Mouse (Mus musculus) lung, postnatal 0 days (tissue): ENCODE measurements around the gene Tln1. TPM values are rescaled to one million over a fixed set of nuclear protein-coding genes. Genes with fewer than 3 reads are reported as not detected.
A peak's percentile ranks its signal among the peaks of the same experiment; 100 is the strongest.

Source experiments
- ATAC-seq: fragments of 200-750 bp; cut with Nextera tagmentation; 2 replicates; pipeline ENCODE4 v1.8.0; 2017; ENCODE audit warnings: moderate library complexity
- DNase-seq: peaks from one replicate; pipeline ENCODE4 v3.0.0-alpha.2; 2016; ENCODE audit warnings: low spot score
- H3K27ac ChIP-seq: fragments of 300-500 bp; sonication (generic); 2 replicates; pipeline ENCODE4 v1.5.1; 2014; ENCODE audit warnings: antibody characterized with exemption, mild to moderate bottlenecking, low read length, mixed read lengths
- H3K27me3 ChIP-seq: fragments of 300-500 bp; sonication (generic); replicated peaks from 2 replicates; pipeline ENCODE4 v1.6.1; 2014; ENCODE audit warnings: low read length, mixed read lengths; ENCODE audit not compliant: insufficient read depth
- H3K36me3 ChIP-seq: fragments of 300-500 bp; sonication (generic); 2 replicates; pipeline ENCODE4 v1.6.1; 2014; ENCODE audit warnings: low read length, mixed read lengths; ENCODE audit not compliant: insufficient read depth
- H3K4me1 ChIP-seq: fragments of 300-500 bp; sonication (generic); 2 replicates; pipeline ENCODE4 v1.6.1; 2014; ENCODE audit warnings: antibody characterized with exemption, low read depth, low read length, mixed read lengths; ENCODE audit not compliant: insufficient read depth
- H3K4me2 ChIP-seq: fragments of 300-500 bp; sonication (generic); replicated peaks from 2 replicates; pipeline ENCODE4 v1.6.1; 2014; ENCODE audit warnings: low read depth, mild to moderate bottlenecking, low read length, moderate library complexity, mixed read lengths
- H3K4me3 ChIP-seq: fragments of 300-500 bp; sonication (generic); 2 replicates; pipeline ENCODE4 v1.5.1; 2014; ENCODE audit warnings: low read depth, low read length
- H3K9ac ChIP-seq: fragments of 300-500 bp; sonication (generic); replicated peaks from 2 replicates; pipeline ENCODE4 v1.6.1; 2014; ENCODE audit warnings: low read depth, mild to moderate bottlenecking
- H3K9me3 ChIP-seq: fragments of 300-500 bp; sonication (generic); 2 replicates; pipeline ENCODE4 v1.6.1; 2016; ENCODE audit warnings: low read length, mixed read lengths
- CTCF ChIP-seq: IDR thresholded peaks from 2 replicates; pipeline ENCODE4 v1.5.1; 2016; ENCODE audit warnings: antibody characterized with exemption, mild to moderate bottlenecking
- EP300 ChIP-seq: IDR thresholded peaks from 2 replicates; pipeline ENCODE4 v1.6.1; 2016; ENCODE audit warnings: antibody characterized with exemption, mild to moderate bottlenecking, control low read depth
- WGBS: fragments of 180-500 bp; shearing (Covaris S2); extraction: QIAGEN DNeasy Blood & Tissue Kit; methylation state at CpG from one replicate; pipeline ENCODE4 v1.1.7; 2014; 5-methylcytosine and 5-hydroxymethylcytosine counted together
- polyA plus RNA-seq: library from polyadenylated mRNA; unstranded; fragments of >200 nt; fragmentation: Nextera tagmentation; extraction: Ambion mirVana; gene quantifications from 2 replicates; pipeline ENCODE4 v1.2.1, GENCODE M21; 2015

Tln1 gene
- polyA plus RNA-seq, 1 experiment from 2014 or later = 75.6 TPM

DNA sequence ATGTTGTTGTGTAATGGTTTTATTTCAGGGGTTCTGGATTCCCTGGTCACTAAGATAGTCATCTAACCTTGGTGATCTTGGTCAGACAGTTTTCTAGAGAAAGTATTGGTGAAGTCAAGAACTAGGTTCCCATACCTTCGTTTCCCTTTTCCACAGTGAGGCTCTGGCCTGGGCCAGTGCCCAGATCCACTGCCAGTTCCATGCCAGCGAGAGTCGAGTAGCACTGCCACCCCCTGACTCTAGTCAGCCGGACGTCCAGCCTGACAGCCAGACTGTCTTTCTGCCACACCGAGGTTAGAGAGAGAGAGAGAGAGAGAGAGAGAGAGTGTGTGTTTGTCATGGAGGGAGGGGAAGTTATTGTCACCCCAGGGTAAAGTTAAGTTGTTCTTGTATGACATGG lies 17.2 kb upstream of the Tln1 start:
- Histone ChIP-seq H3K9me3 (no peaks in the 10 kb centered on the region), H3K27ac (no peak overlapping the region), H3K4me2 (peak overlapping the region; percentile 88), H3K4me1 (peaks cover 23% of the 10 kb centered on the region; the same call in 1 of the 2 replicates), H3K4me3 (peak overlapping the region; percentile 83; the same call in 1 of the 2 replicates), H3K9ac (peak overlapping the region; percentile 75), H3K36me3 (peaks cover 28% of the 10 kb centered on the region; the same call in 1 of the 2 replicates), H3K27me3 (no peaks in the 10 kb centered on the region)
- TF ChIP-seq EP300 (no peak), CTCF (no peak)
- 62% methylated on average over 6 of the region's 6 CpGs for WGBS
- ATAC-seq = no peak
- no peak for DNase-seq

DNA sequence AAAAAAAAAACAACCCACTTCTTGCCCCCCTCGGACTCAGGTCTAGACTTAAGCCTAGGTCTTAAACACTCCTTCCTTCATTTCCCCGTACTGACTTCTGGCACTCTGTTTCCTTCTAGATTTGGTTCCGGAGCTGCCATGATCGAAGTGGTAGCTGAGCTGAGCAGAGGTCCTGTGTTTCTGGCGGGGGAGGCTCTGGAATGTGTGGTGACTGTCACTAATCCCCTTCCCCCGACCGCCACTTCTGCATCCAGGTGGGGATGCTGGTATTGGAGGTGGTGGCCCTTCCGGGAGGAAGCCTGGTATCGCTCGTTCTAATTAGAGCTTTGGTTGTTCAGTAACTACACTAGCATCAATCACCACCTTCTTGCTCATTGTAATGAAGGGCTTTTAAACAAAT lies 16.8 kb upstream of the Tln1 start:
- no peak for ATAC-seq
- DNase-seq = no peak
- Histone ChIP-seq H3K9ac (peak overlapping the region; percentile 75), H3K36me3 (peaks cover 28% of the 10 kb centered on the region; the same call in 1 of the 2 replicates), H3K9me3 (no peaks in the 10 kb centered on the region), H3K27ac (peak overlapping the region; percentile 83; the same call in 1 of the 2 replicates), H3K4me1 (peaks cover 23% of the 10 kb centered on the region; the same call in 1 of the 2 replicates), H3K27me3 (no peaks in the 10 kb centered on the region), H3K4me2 (peak overlapping the region; percentile 88), H3K4me3 (peak overlapping the region; percentile 83)
- 3% methylated on average over 10 of the region's 10 CpGs for WGBS
- TF ChIP-seq EP300 (no peak), CTCF (no peak)

DNA sequence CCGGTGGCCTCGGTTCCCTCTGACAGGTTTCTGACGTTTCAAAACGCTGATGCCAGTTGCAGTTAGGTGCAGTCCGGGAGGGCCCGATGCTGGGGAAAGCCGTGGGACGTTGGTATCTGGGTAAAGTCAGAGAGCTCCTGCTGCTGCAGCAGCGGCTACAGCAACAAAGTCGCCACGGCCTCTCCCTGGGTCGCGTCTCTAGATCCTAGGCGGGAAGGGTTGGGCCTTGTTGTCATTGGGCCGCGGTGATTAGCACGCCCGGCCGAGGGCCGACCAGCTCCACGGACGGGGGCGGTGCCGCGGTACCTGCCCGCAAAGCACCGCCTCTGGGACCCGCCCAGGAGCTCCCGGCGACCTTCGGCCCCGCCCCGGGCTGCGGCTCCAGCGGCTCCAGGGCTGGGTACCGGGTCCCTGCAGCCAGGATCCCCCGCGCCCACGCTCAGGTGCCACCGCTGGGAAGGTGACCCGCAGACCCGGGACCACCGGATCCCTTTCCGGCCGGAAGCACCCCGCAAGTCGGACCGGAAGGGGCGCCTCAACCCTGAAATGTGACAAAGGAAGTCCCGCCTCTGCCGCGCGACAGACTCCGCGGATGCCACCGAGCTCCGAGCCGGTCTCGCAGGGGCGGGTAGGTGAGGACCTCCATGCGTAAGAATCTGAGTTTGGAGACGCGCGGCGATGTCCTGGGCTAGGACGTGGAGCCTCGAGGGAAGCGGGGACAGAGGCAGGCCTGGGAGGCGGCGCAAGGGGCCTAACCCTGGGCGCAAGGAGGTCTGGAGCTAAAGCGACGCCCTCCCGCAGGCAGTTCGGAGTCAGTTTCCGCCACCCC lies 16.1 kb upstream of the Tln1 start, which contains the start of the genes Rgp1 and Gba2:
Rgp1 (plus strand) TSS at position 340 of the 829 bp plus-strand sequence.
Gba2 (minus strand) TSS at position 498 of the 829 bp plus-strand sequence.
- Histone ChIP-seq H3K4me3 (peak within 1 kb of the TSS; percentile 83), H3K9ac (peak within 1 kb of the TSS; percentile 75), H3K27me3 (no peaks in the 10 kb centered on the region), H3K4me2 (peak within 1 kb of the TSS; percentile 88), H3K9me3 (no peaks in the 10 kb centered on the region), H3K36me3 (peaks cover 22% of the 10 kb centered on the region; the same call in 1 of the 2 replicates), H3K4me1 (peaks cover 23% of the 10 kb centered on the region; the same call in 1 of the 2 replicates), H3K27ac (peak within 1 kb of the TSS; percentile 83)
- peak; percentile 96 for DNase-seq
- peak; percentile 32 for TF ChIP-seq CTCF
- TF ChIP-seq EP300 = no peak
- WGBS = under 1% methylated on average over 74 of the region's 76 CpGs
- peak; percentile 98 for ATAC-seq

DNA sequence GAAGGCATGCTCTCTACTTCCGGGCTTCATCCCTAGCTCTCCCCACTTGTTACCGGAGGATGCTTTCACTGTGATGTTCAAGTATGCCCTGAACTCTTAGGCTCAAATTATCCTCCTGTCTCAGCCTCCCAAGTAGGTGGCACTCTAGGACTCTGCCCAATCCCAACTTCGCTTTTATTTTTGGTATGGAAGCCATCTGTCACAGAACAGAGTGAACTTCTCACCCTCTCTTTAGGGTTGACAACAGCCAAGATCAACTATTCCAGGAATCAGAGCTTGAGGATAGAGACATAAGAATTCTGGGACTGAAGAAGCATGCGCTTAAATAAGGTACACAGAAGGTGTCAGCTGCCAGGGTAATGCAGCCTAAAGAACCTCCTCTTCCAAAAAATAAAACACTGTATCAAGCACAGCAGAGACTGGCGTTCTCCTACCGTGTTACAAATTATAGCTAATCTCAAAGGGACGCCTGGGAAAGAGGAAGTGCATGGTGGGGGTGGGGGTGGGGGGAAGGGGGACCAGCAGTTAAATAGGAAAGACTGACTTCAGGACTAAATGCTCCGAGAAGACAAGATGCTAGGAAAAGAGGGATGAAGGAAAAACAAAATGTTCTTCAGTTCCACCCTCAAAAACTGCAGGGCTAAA lies 14.9 kb upstream of the Tln1 start:
- no peaks in the 10 kb centered on the region for H3K27me3 ChIP-seq
- peaks cover 23% of the 10 kb centered on the region; the same call in 1 of the 2 replicates for H3K4me1 ChIP-seq
- no peak for DNase-seq
- H3K9ac ChIP-seq = peak overlapping the region; percentile 75
- peak overlapping the region; percentile 83 for H3K4me3 ChIP-seq
- no peak for TF ChIP-seq CTCF
- TF ChIP-seq EP300 = no peak
- 34% methylated on average over 8 of the region's 8 CpGs for WGBS
- no peak overlapping the region for H3K27ac ChIP-seq
- peaks cover 18% of the 10 kb centered on the region for H3K36me3 ChIP-seq
- peak overlapping the region; percentile 88 for H3K4me2 ChIP-seq
- H3K9me3 ChIP-seq = no peaks in the 10 kb centered on the region
- ATAC-seq = no peak

DNA sequence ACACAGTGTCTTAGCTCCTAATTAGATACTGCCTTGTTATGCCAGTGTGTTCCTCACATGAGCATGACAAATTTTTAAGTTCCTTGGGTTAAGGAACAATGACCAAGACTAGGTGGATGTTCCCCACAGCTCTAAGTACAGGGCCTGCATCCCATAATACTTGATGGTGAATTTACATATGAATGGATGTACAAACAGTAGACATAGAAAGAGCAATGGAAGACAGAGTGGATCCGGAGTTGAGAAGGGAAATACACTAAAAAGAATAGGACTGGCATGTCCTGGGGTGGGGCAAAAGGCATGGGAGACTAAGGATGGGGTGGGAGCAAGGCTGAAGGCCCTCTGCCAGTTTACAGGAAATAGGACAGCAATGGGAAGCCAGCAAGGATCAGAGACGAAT lies 12.9 kb upstream of the Tln1 start:
- Histone ChIP-seq H3K4me1 (peaks cover 23% of the 10 kb centered on the region; the same call in 1 of the 2 replicates), H3K27me3 (no peaks in the 10 kb centered on the region), H3K4me3 (no peak overlapping the region), H3K27ac (no peak overlapping the region), H3K9ac (no peak overlapping the region), H3K9me3 (no peaks in the 10 kb centered on the region), H3K36me3 (peaks cover 22% of the 10 kb centered on the region), H3K4me2 (no peak overlapping the region)
- no peak for TF ChIP-seq CTCF
- WGBS = 65% methylated on average over 2 of the region's 2 CpGs
- DNase-seq = no peak
- ATAC-seq = no peak

DNA sequence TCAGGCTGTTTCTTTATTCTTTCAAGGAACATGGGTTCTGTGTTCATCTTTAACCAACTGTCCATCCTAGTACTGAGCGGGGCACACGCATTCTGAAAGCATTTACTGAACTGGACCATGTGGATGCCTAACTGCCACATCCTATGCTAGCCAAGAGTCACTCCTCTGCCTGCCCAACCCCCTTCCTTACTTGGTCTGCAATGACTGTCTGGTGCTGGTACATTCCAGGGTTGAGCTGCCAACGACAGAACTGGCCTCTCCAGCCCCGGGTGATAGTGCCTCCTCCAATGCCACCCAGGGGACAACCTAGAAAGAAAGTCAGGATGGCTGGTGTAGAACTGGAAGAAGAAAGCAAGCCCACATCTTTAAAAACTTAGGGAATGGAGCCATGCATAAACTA lies 11.1 kb upstream of the Tln1 start:
- H3K9ac ChIP-seq = no peak overlapping the region
- peaks cover 22% of the 10 kb centered on the region for H3K36me3 ChIP-seq
- 90% methylated on average over 4 of the region's 4 CpGs for WGBS

More for the DNA sequence above, 11.1 kb upstream of the Tln1 start:
- DNase-seq = no peak
- H3K9me3 ChIP-seq = no peaks in the 10 kb centered on the region
- H3K27ac ChIP-seq = no peak overlapping the region
- TF ChIP-seq EP300 (no peak), CTCF (no peak)
- no peaks in the 10 kb centered on the region for H3K27me3 ChIP-seq
- no peak overlapping the region for H3K4me2 ChIP-seq
- H3K4me1 ChIP-seq = peaks cover 17% of the 10 kb centered on the region; the same call in 1 of the 2 replicates
- no peak for ATAC-seq
- no peak overlapping the region for H3K4me3 ChIP-seq
